Mouse (Mus musculus) C2C12 (cell line): ENCODE data around the gene Ssbp2.

Experiments used
- CTCF ChIP-seq: IDR thresholded peaks from one replicate; pipeline ENCODE4 v1.5.1; 2011; ENCODE audit not compliant: control insufficient read depth, insufficient read depth, insufficient read length
- MAX ChIP-seq: IDR thresholded peaks from one replicate; pipeline ENCODE4 v1.6.1; 2011; ENCODE audit warnings: mild to moderate bottlenecking, control low read depth

DNA sequence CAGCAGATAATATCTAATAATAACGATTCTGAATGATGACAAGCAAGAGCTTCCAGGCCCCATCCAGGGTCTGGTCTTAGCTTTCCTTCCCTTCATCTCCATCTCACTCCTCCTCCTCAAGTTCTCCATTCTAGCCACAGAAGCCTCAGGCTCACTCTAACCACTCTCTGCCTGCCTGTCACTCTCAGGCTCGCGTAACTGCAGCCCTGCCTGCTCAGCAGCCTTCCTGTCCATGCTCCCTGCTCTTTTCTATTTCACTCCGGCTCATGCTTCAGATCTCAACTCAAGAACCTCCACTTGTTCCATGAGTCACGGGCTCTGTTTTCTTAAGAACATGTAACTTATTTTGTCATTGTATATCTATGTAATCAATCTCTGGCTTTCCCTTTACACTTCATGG is 286.4 kb downstream of the Ssbp2 start:
- no peak for TF ChIP-seq MAX
- TF ChIP-seq CTCF, result no peak
